Mouse (Mus musculus): Measurements from ENCODE around the gene Atcay.
"Not testable (repeated sequence)": the region's sequence is repeated elsewhere in the genome, so short reads cannot be mapped to it uniquely, and the experiment has no call there.

Atcay gene

GRCm38 (mm10) chr10:81198230-81198629 lies 32.4 kb downstream of the Atcay start:
- DNase-seq = peak; percentile 68 to 74

GRCm38 (mm10) chr10:81197305-81197704 lies 33.3 kb downstream of the Atcay start:
- no peak for DNase-seq

- DNase-seq = no peak
These were observed 34.1 kb downstream of the Atcay start for GRCm38 (mm10) chr10:81196470-81197065.

- DNase-seq = no peak
These were observed 35.3 kb downstream of the Atcay start for GRCm38 (mm10) chr10:81195300-81195699.

- DNase-seq = peak; percentile 29 to 43
These were observed 36.5 kb downstream of the Atcay start for GRCm38 (mm10) chr10:81193991-81194774.

- DNase-seq = peak in 1 of 2 experiments; percentile 66
These were observed 37.6 kb downstream of the Atcay start for GRCm38 (mm10) chr10:81192968-81193501.

- DNase-seq = peak; percentile 83 to 90
These were observed 38.2 kb downstream of the Atcay start for GRCm38 (mm10) chr10:81192270-81192967.

GRCm38 (mm10) chr10:81191342-81191982 lies 39.2 kb downstream of the Atcay start:
- peak; percentile 27 to 45 for DNase-seq

- peak; percentile 18 to 40 for DNase-seq
These were observed 39.7 kb downstream of the Atcay start for GRCm38 (mm10) chr10:81190912-81191321.

- DNase-seq = peak; percentile 55 to 67
These were observed 40.3 kb downstream of the Atcay start for GRCm38 (mm10) chr10:81190236-81190911.

- no peak for DNase-seq
These were observed 40.8 kb downstream of the Atcay start for GRCm38 (mm10) chr10:81189821-81190220.

- no peak for DNase-seq
These were observed 43.5 kb downstream of the Atcay start for GRCm38 (mm10) chr10:81187161-81187560.

GRCm38 (mm10) chr10:81184765-81185164 lies 45.9 kb downstream of the Atcay start:
- no peak for DNase-seq

GRCm38 (mm10) chr10:81183805-81184204 lies 46.8 kb downstream of the Atcay start, which contains the start of gene 4930442H23Rik:
Gene 4930442H23Rik (minus strand): TSS chr10:81183849.
- DNase-seq = no peak

- DNase-seq = peak; percentile 94 to 96
These were observed 48.0 kb downstream of the Atcay start, which contains the start of gene Dapk3 for GRCm38 (mm10) chr10:81182336-81183333. Gene Dapk3 (plus strand): TSS chr10:81183005.

GRCm38 (mm10) chr10:81181860-81182259 lies 48.8 kb downstream of the Atcay start:
- DNase-seq = not testable (repeated sequence)

GRCm38 (mm10) chr10:81180946-81181345 lies 49.7 kb downstream of the Atcay start:
- no peak for DNase-seq

GRCm38 (mm10) chr10:81179451-81180342 lies 50.9 kb downstream of the Atcay start:
- DNase-seq = no peak

- DNase-seq = no peak
These were observed 51.7 kb downstream of the Atcay start for GRCm38 (mm10) chr10:81178927-81179326.
